Mouse (Mus musculus): ENCODE measurements around the gene Golt1b.

DNA sequence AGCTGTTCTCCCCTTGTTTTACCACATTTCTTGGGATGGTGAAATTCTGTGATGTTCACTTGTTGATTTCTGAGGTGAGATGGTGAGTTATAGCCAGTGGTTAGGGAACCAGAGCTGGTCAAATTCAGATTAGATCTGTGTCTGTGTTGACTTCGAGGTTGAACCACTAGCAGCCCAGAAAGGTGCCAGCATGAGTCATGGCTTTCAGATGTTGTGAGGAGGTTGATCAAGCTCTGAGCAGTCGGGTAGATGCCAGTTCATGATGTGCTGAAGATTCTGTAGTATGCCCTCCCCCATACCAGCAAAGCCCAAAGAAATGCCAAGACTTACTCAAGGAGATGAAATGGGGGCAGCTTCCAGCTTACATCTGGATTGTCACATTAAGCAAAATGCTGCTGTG, 2.1 kb downstream of the Golt1b start:
- no peak for TF ChIP-seq CTCF (IDR thresholded peaks at IDR 0.05)
- TF ChIP-seq EP300 (IDR thresholded peaks at IDR 0.05) = no peak
